Mouse (Mus musculus): ENCODE results near the gene Elmod2. TPM values are rescaled to one million over a fixed set of nuclear protein-coding genes. Genes with fewer than 3 reads are reported as not detected.

The Elmod2 gene
- total and polyA plus RNA-seq, 3 experiments = 4.8 to 138 (median 4.8) TPM

GRCm38 (mm10) chr8:83348263-83348662, 16.0 kb upstream of the Elmod2 start, which contains the start of gene Mgat4d:
Gene Mgat4d, plus strand, starts transcription at chr8:83348471.
- Histone ChIP-seq H3K36me3 (ENCODE audit: control insufficient read depth in 1 of 2, insufficient read depth in 2 of 2, low read length in 2 of 2) (no peaks in the 10 kb centered on the region), H3K4me3 (ENCODE audit: control insufficient read depth in 1 of 2, insufficient read depth in 1 of 2, low read depth in 2 of 2, low read length in 2 of 2) (no peak within 1 kb of the TSS), H3K9me3 (replicated peaks; ENCODE audit: insufficient read depth, low read length) (no peaks in the 10 kb centered on the region), H3K27me3 (ENCODE audit: control insufficient read depth in 1 of 2, insufficient read depth in 2 of 2, low read length in 2 of 2) (peaks cover 0 to 2% of the 10 kb centered on the region in 2 experiments; a peak in 2 of 4 replicates), H3K79me2 (ENCODE audit: control insufficient read depth, insufficient read depth, low read length, poor library complexity) (no peaks in the 10 kb centered on the region), H3K4me1 (ENCODE audit: control insufficient read depth in 1 of 2, insufficient read depth in 2 of 2, low read length in 2 of 2) (no peaks in the 10 kb centered on the region), H3K9ac (ENCODE audit: control insufficient read depth, low read depth, low read length, poor library complexity, severe bottlenecking) (no peak within 1 kb of the TSS), H3K27ac (ENCODE audit: control insufficient read depth, low read depth, low read length) (no peak within 1 kb of the TSS)
- no peak for TF ChIP-seq USF2 (IDR thresholded peaks at IDR 0.05; ENCODE audit: borderline replicate concordance in 1 of 2, insufficient read depth in 1 of 2, low read depth in 1 of 2, low read length in 2 of 2)
- no peak for TF ChIP-seq CHD2 (IDR thresholded peaks at IDR 0.05; ENCODE audit: low read length)
- no peak for TF ChIP-seq UBTF (IDR thresholded peaks at IDR 0.05; ENCODE audit: borderline replicate concordance, insufficient read depth, low read depth, low read length)
- TF ChIP-seq SIN3A (IDR thresholded peaks at IDR 0.05; ENCODE audit: low read length) = no peak
- no peak for TF ChIP-seq JUND (IDR thresholded peaks at IDR 0.05; ENCODE audit: low read depth, low read length)
- TF ChIP-seq ETS1 (IDR thresholded peaks at IDR 0.05; ENCODE audit: low read depth, low read length) = no peak
- no peak for TF ChIP-seq CHD1 (IDR thresholded peaks at IDR 0.05; ENCODE audit: low read depth, low read length)
- TF ChIP-seq TBP (IDR thresholded peaks at IDR 0.05; ENCODE audit: low read depth, low read length) = no peak
- no peak for TF ChIP-seq TAL1 (IDR thresholded peaks at IDR 0.05; ENCODE audit: low read length)
- TF ChIP-seq POLR2AphosphoS2 (IDR thresholded peaks at IDR 0.05; ENCODE audit: low read length) = no peak
- TF ChIP-seq NRF1 (IDR thresholded peaks at IDR 0.05; ENCODE audit: insufficient read depth, low read depth, low read length, poor library complexity, severe bottlenecking) = no peak
- no peak for TF ChIP-seq GATA1 (IDR thresholded peaks at IDR 0.05; ENCODE audit: low read depth, low read length)
- TF ChIP-seq POLR2AphosphoS5 (IDR thresholded peaks at IDR 0.05; ENCODE audit: borderline replicate concordance, low read depth, low read length) = no peak
- no peak for TF ChIP-seq RAD21 (IDR thresholded peaks at IDR 0.05; ENCODE audit: low read depth, low read length)
- TF ChIP-seq ELF1 (IDR thresholded peaks at IDR 0.05; ENCODE audit: low read depth, low read length) = no peak
- TF ChIP-seq MXI1 (IDR thresholded peaks at IDR 0.05; ENCODE audit: low read depth, low read length) = no peak
- no peak for TF ChIP-seq RCOR1 (IDR thresholded peaks at IDR 0.05; ENCODE audit: low read depth, low read length)
- TF ChIP-seq ZMIZ1 (IDR thresholded peaks at IDR 0.05; ENCODE audit: low read depth, low read length) = no peak
- DNase-seq (ENCODE audit: low read depth, low spot score) = no peak

DNA sequence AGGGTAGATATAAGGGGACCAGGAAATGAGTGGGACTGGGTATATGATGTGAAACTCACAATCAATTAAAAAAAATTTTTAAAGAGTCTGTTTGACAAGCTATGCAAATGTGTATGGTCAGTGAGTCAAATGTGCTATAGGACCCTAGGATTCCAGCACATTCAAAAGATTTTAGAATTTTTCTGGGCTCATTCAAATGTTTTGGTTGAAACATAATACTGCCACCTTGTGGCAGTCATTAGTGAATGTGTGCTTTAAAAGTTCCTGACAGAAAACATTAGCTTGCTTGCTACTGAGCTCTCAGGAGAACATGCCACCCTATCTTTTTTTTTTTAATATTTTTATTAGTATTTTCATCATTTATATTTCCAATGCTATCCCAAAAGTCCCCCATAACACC, 10.4 kb upstream of the Elmod2 start:
- H3K9me3 ChIP-seq (replicated peaks; ENCODE audit: insufficient read depth, low read length) = no peaks in the 10 kb centered on the region
- H3K27me3 ChIP-seq (ENCODE audit: control insufficient read depth in 1 of 2, insufficient read depth in 2 of 2, low read length in 2 of 2) = no peaks in the 10 kb centered on the region; a peak in 1 of 4 replicates
- H3K9ac ChIP-seq (ENCODE audit: control insufficient read depth, low read depth, low read length, poor library complexity, severe bottlenecking) = no peak overlapping the region
- H3K4me1 ChIP-seq (ENCODE audit: control insufficient read depth in 1 of 2, insufficient read depth in 2 of 2, low read length in 2 of 2) = no peaks in the 10 kb centered on the region
- TF ChIP-seq TAL1 (IDR thresholded peaks at IDR 0.05; ENCODE audit: low read length) (no peak), SMC3 (IDR thresholded peaks at IDR 0.05; ENCODE audit: low read depth, low read length) (peak; percentile 67), ZC3H11A (IDR thresholded peaks at IDR 0.05; ENCODE audit: low read depth, low read length) (peak; percentile 26; the same call in 1 of the 2 replicates), CTCF (IDR thresholded peaks at IDR 0.05 in 2 of 3, conservative IDR thresholded peaks at IDR 0.05 in 1 of 3; ENCODE audit: control insufficient read depth in 1 of 3, insufficient read depth in 1 of 3, low read depth in 2 of 3, low read length in 3 of 3, poor library complexity in 1 of 3, severe bottlenecking in 1 of 3) (peak; percentile 7 to 63 (median 14); a peak in 2 of 6 replicates), RAD21 (IDR thresholded peaks at IDR 0.05; ENCODE audit: low read depth, low read length) (peak; percentile 53), MYB (IDR thresholded peaks at IDR 0.05; ENCODE audit: low read depth, low read length) (no peak), POLR2AphosphoS5 (IDR thresholded peaks at IDR 0.05; ENCODE audit: borderline replicate concordance, low read depth, low read length) (no peak), E2F4 (IDR thresholded peaks at IDR 0.05; ENCODE audit: borderline replicate concordance, low read depth, low read length) (no peak), ELF1 (IDR thresholded peaks at IDR 0.05; ENCODE audit: low read depth, low read length) (no peak), USF2 (IDR thresholded peaks at IDR 0.05; ENCODE audit: borderline replicate concordance in 1 of 2, insufficient read depth in 1 of 2, low read depth in 1 of 2, low read length in 2 of 2) (no peak), ZKSCAN1 (IDR thresholded peaks at IDR 0.05; ENCODE audit: low read depth, low read length) (no peak), ZNF384 (IDR thresholded peaks at IDR 0.05; ENCODE audit: low read depth, low read length) (no peak)
- peak; percentile 30 for DNase-seq (ENCODE audit: low read depth, low spot score)
- H3K27ac ChIP-seq (ENCODE audit: control insufficient read depth, low read depth, low read length) = no peak overlapping the region
- H3K79me2 ChIP-seq (ENCODE audit: control insufficient read depth, insufficient read depth, low read length, poor library complexity) = no peaks in the 10 kb centered on the region
- H3K36me3 ChIP-seq (ENCODE audit: control insufficient read depth in 1 of 2, insufficient read depth in 2 of 2, low read length in 2 of 2) = no peaks in the 10 kb centered on the region
- H3K4me3 ChIP-seq (ENCODE audit: control insufficient read depth in 1 of 2, insufficient read depth in 1 of 2, low read depth in 2 of 2, low read length in 2 of 2) = no peak overlapping the region

All from MEL (cell line).